Mouse (Mus musculus) megakaryocyte, embryonic 14.5 days (primary cell): ENCODE measurements at regions not wholly inside any gene's neighbourhood (a gene's known extent, or its start where the extent isn't known, plus 50 kb on each side); places are given as distances from the start of the nearest gene placed in this dataset.
"Not testable (repeated sequence)": the region's sequence is repeated elsewhere in the genome, so short reads cannot be mapped to it uniquely, and the experiment has no call there.

Source experiments
- H3K27me3 ChIP-seq: replicated peaks from 2 replicates; pipeline ENCODE3; 2012; ENCODE audit warnings: inconsistent platforms
- H3K36me3 ChIP-seq: replicated peaks from 2 replicates; pipeline ENCODE3; 2012; ENCODE audit warnings: low read length, inconsistent platforms, mixed read lengths
- H3K4me1 ChIP-seq: 2 replicates; pipeline ENCODE4 v1.6.1; 2012; ENCODE audit warnings: inconsistent platforms
- H3K4me3 ChIP-seq: replicated peaks from 2 replicates; pipeline ENCODE3; 2012; ENCODE audit warnings: moderate library complexity, mild to moderate bottlenecking, inconsistent platforms
- H3K9me3 ChIP-seq: 2 replicates; pipeline ENCODE4 v1.6.1; 2012; ENCODE audit warnings: inconsistent platforms
- FLI1 ChIP-seq: IDR thresholded peaks from 2 replicates; pipeline ENCODE4 v1.6.1; 2012; ENCODE audit warnings: low read length, inconsistent platforms, mixed read lengths
- GATA1 ChIP-seq: IDR thresholded peaks from 3 replicates; pipeline ENCODE4 v1.6.1; 2012; ENCODE audit warnings: mixed read lengths, low read length, inconsistent platforms, borderline replicate concordance

DNA sequence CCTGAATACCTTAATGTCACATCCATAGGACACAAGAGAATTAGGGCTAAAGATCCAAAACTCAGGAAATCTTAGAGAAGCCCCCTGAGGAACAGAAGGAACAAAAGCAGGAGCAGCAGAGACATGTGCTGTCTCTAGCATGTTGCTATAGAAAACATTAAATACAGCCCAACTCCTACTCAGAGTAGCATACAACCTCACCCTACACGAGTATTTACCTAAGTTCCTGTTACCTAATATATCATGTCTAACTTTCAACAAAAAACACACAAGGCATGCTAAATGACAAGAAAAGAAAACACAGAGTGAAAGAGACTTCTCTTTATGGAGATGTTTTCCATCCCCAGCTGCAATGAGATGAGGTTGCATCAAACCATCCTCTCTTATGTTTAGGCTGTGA is 216.4 kb upstream of the Col8a1 start:
- Histone ChIP-seq H3K27me3 (no peaks in the 10 kb centered on the region), H3K4me3 (no peak overlapping the region), H3K4me1 (no peaks in the 10 kb centered on the region), H3K9me3 (peaks cover 6% of the 10 kb centered on the region; the same call in 1 of the 2 replicates), H3K36me3 (no peaks in the 10 kb centered on the region)
- TF ChIP-seq FLI1 (no peak), GATA1 (no peak)

DNA sequence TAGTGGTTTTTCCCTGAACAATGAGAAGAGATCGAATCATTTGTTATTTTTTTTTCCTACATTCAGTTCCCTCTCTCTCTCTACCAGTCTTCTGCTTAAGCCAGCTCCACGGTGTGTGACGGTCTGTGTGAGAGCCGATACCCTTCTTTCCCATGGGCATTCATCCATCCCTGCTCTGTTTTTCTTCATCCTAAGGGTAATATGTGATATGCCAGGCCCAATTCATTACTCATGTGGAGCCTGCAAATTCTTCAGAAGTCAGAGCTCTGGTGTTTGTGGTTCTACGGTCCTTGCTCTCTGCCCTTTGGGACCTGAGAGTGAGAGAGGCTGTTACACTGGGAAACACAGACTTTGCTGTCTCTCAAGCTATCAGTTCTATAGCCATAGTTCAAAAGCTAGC is 229.6 kb upstream of the Col8a1 start:
- H3K9me3 ChIP-seq = no peaks in the 10 kb centered on the region
- H3K4me3 ChIP-seq = no peak overlapping the region
- TF ChIP-seq GATA1 (no peak), FLI1 (no peak)
- no peaks in the 10 kb centered on the region for H3K27me3 ChIP-seq
- no peaks in the 10 kb centered on the region for H3K4me1 ChIP-seq
- no peaks in the 10 kb centered on the region for H3K36me3 ChIP-seq

DNA sequence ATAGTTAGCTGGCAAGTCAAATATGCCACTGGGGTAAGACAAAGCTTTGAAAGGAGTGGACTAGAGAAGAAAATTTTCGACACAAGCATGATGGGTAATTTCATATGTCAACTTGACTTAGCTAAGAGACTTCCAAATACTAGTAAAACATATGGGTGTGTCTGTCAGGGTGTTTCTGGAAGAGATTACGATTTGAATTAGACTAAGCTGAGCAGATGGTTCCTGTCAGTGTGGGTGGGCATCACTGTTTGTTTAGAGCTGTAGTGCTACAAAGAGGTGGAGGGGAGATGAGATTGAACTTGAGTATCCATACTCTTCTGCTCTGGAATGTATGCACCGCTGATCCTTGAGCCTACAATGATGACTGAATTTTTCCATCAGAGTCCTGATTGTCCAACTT is 251.2 kb upstream of the Col8a1 start:
- Histone ChIP-seq H3K36me3 (no peaks in the 10 kb centered on the region), H3K9me3 (no peaks in the 10 kb centered on the region; the same call in 1 of the 2 replicates), H3K4me3 (no peak overlapping the region), H3K27me3 (no peaks in the 10 kb centered on the region), H3K4me1 (no peaks in the 10 kb centered on the region)
- no peak for TF ChIP-seq FLI1
- no peak for TF ChIP-seq GATA1

DNA sequence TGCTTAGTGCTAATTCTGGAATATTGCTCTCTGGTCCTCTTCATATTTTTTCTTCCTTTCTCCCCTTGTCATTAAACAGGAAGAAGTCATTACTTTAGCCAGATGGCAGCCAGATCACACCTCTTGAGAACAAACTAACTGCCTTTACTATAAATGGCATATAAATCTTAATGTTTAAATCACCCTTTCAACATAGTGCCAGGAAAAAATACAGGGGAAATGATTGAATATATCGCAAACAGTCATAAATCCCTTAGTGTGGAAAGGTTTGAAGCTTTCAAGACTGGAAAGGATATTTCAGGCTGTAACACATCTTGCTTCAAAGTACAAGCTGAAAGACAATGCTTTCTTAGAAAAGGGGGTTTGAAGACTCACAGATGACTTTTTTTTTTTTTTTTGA is 259.0 kb upstream of the Col8a1 start:
- no peaks in the 10 kb centered on the region for H3K4me1 ChIP-seq
- TF ChIP-seq FLI1 (no peak), GATA1 (no peak)
- H3K9me3 ChIP-seq = no peaks in the 10 kb centered on the region
- H3K27me3 ChIP-seq = no peaks in the 10 kb centered on the region
- no peak overlapping the region for H3K4me3 ChIP-seq
- no peaks in the 10 kb centered on the region for H3K36me3 ChIP-seq

DNA sequence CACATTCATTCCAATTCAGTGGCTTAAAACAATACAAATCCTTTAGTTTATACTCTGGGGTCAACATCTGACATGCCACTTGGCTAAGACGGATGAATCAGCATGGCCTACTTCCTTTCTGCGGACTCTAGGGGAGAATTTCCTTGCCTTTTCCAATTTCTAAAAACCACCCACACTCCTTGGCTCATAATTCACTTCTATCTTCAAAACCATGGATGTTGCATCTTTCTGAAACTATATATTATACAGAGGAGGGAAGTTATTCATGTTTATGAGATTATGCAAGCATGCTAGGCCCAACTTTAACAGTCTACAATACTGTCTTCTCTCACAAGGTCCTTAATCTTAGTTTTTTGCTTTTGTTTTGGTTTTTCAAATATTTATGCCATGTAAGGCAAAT is 273.0 kb upstream of the Col8a1 start:
- no peaks in the 10 kb centered on the region for H3K9me3 ChIP-seq
- no peaks in the 10 kb centered on the region for H3K36me3 ChIP-seq
- H3K4me1 ChIP-seq = no peaks in the 10 kb centered on the region
- no peak overlapping the region for H3K4me3 ChIP-seq
- TF ChIP-seq FLI1 (no peak), GATA1 (no peak)
- no peaks in the 10 kb centered on the region for H3K27me3 ChIP-seq

DNA sequence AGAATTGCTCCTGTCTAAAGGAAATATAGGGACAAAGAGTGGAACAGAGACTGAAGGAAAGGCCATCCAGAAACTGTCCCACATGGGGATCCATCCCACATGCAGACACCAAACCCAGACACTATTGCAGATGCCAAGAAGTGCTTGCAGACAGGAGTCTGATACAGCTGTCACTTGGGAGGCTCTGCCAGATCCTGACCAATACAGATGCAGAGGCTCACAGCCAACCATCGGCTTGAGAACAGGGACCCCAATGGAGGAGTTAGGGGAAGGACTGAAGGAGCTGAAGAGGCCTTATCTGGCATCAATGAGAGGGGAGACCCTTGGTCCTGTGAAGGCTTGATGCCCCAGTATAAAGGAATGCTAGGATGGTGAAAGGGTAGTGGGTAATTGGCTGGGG is 274.0 kb upstream of the Col8a1 start:
- not testable (repeated sequence) for H3K4me1 ChIP-seq, H3K9me3 ChIP-seq, H3K36me3 ChIP-seq, H3K27me3 ChIP-seq, H3K4me3 ChIP-seq

DNA sequence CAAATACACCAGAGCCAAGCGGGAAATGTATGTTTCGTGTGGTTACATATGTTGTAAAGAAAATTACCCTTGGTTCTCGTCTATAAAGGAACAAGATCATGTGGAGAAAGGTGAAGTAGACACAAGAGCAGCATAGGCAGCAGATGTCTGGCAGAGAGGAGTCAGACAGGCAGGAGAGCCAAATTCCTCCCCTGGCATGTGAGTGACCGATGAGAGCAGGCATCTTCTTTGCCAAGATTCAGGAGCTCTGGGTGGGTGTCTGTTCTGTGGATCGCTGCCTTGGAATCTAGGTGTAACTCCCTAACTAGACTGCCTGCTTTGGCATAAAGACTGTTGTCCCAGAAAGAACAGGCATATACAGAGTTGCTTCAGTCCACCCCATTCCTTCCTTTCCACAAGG is 275.1 kb upstream of the Col8a1 start:
- Histone ChIP-seq H3K36me3 (no peaks in the 10 kb centered on the region), H3K27me3 (no peaks in the 10 kb centered on the region), H3K4me3 (no peak overlapping the region), H3K4me1 (no peaks in the 10 kb centered on the region), H3K9me3 (no peaks in the 10 kb centered on the region)
- TF ChIP-seq GATA1 (no peak), FLI1 (no peak)

DNA sequence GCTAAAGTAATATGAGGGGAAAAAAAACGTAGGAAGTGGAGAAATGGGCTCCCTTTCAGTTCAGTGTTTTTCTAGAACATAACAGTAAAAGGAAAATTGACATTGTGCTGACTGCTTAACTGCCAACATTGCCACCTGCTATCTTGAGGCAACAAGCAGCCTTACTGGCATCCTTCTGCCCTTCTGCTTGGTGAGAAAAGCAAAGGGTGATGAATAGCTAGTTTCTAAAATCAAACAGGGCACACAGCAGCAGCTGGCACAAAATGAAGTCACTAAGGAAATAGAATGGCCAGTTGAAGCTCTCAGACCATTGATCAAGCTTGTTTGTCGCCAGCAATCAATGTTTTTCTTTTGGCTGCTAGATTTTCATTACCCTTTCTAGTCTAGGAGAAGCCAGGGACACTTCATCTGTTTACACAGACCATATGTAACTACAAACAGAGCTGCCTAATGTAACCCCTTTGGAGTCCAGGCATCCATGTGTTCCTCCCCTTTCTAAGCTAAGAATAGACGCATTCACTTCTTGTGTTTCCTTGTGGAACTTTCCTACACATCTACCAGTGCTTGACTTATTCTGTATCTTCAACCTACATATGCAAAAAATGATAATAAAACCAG is 314.2 kb upstream of the Col8a1 start:
- no peaks in the 10 kb centered on the region for H3K36me3 ChIP-seq
- no peaks in the 10 kb centered on the region for H3K9me3 ChIP-seq
- H3K4me3 ChIP-seq = no peak overlapping the region
- no peaks in the 10 kb centered on the region for H3K4me1 ChIP-seq
- TF ChIP-seq GATA1 (no peak), FLI1 (no peak)
- H3K27me3 ChIP-seq = no peaks in the 10 kb centered on the region

DNA sequence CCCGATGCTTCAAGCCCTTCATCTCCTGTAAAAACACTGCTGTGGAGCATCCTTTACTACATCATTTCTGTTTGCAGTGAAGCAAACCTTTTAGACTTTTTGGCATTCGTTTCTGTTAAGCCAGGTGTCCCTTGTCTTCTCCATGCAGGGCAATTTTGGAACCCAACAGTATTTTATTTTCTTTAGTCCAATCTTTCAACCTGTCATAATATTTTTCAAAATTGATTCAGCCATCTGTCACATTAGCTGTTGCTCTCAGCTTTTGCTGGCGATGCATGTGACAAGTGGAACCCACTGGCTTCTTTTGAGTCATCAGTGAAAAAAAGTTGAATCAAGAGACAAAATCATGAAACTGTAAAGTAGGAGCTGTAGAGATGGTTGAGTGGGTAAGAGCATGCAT is 317.9 kb upstream of the Col8a1 start:
- Histone ChIP-seq H3K9me3 (no peaks in the 10 kb centered on the region), H3K27me3 (no peaks in the 10 kb centered on the region), H3K36me3 (no peaks in the 10 kb centered on the region), H3K4me3 (no peak overlapping the region), H3K4me1 (no peaks in the 10 kb centered on the region)
- TF ChIP-seq FLI1 = no peak
- TF ChIP-seq GATA1 = no peak

DNA sequence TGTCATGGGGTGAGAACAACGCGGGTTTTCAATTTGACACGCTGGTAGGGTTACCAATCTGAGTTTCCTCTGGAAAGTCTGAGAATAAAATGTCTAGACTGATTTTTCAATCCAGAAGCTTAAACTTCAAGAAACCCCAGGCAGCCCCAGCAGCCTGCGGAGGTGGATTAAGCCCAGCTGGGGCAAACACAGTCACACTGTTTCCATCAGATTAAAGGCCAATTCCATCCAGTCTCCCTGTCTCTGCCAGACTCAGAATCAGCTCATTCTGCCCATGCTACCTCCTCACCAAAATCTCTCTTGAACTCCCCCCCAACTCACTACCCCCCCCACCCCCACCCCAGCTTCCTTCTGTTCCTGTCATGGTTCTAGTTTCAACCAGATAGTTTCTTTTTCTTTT is 307.9 kb upstream of the Dcbld2 start:
- H3K4me1 ChIP-seq = no peaks in the 10 kb centered on the region
- no peaks in the 10 kb centered on the region for H3K9me3 ChIP-seq
- no peaks in the 10 kb centered on the region for H3K36me3 ChIP-seq
- no peaks in the 10 kb centered on the region for H3K27me3 ChIP-seq
- no peak overlapping the region for H3K4me3 ChIP-seq
- no peak for TF ChIP-seq GATA1
- TF ChIP-seq FLI1 = no peak

DNA sequence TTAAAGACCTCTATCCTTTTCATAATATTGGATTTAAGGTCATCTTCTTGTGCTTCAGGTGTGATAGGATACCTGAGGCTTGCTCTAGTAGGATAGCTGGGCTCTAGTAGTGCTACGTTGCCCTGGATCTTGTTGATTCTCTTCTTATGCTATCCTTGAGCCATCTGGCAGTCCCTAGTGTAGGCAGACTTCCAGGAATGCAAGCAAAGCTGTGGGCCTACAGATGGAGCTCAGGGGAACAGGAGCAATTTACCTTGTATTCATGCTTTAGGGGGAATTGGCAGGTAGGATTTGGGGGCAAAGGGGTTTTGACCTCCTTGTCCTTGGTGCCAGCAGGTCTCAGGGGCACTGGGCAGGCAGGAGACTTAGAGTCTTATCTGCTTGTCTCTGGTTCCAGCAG is 297.8 kb upstream of the Dcbld2 start:
- Histone ChIP-seq H3K9me3 (no peaks in the 10 kb centered on the region; the same call in 1 of the 2 replicates), H3K4me3 (no peak overlapping the region), H3K4me1 (no peaks in the 10 kb centered on the region), H3K27me3 (no peaks in the 10 kb centered on the region), H3K36me3 (no peaks in the 10 kb centered on the region)
- TF ChIP-seq FLI1 (no peak), GATA1 (no peak)
